Mouse (Mus musculus): ENCODE results near the gene Cdc42. TPM values are rescaled to one million over a fixed set of nuclear protein-coding genes. Genes with fewer than 3 reads are reported as not detected.

Cdc42 gene
- polyA plus RNA-seq, 1 experiment from 2014 or later: 710 TPM

- Histone ChIP-seq H3K27ac (ENCODE audit: low read depth, low read length) (no peak overlapping the region), H3K27me3 (ENCODE audit: control insufficient read depth, insufficient read depth, low read length) (no peaks in the 10 kb centered on the region), H3K4me1 (ENCODE audit: control insufficient read depth, insufficient read depth, low read length) (no peaks in the 10 kb centered on the region; the same call in 1 of the 2 replicates), H3K4me3 (ENCODE audit: low read depth, low read length) (no peak overlapping the region), H3K4me2 (no peak overlapping the region), H3K9me3 (ENCODE audit: control insufficient read depth, low read length) (no peaks in the 10 kb centered on the region), H3K36me3 (ENCODE audit: control insufficient read depth, insufficient read depth, low read length) (no peaks in the 10 kb centered on the region), H3K9ac (ENCODE audit: low read length) (no peak overlapping the region)
- no peak for DNase-seq (ENCODE audit: low spot score, missing footprints)
- WGBS: 56% methylated on average over 19 of the region's 19 CpGs
- no peak for ATAC-seq (ENCODE audit: low FRiP score)
These were observed 18.1 kb upstream of the Cdc42 start for GRCm38 (mm10) chr4:137375314-137376278.

DNA sequence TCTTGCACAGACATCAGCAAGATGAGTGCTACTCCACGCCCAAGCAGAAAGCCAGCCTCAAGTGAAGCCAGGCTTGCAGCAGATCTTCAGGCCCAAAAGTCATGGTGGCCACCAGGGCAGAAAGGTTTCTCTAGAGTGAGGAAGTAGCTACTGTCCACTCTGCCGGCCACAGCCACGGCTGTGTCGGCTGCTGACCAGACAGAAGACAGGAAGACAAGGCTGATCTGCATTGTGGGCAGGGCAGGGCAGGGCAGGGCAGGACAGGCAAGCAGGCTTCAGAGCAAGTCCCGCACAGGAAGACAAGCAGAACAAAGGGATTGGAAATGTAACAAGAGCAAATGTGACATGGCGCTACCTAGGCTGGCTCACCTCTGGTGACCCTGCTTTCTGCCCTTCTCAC lies 16.2 kb upstream of the Cdc42 start:
- Histone ChIP-seq H3K27ac (ENCODE audit: low read depth, low read length) (no peak overlapping the region), H3K27me3 (ENCODE audit: control insufficient read depth, insufficient read depth, low read length) (no peaks in the 10 kb centered on the region), H3K4me2 (no peak overlapping the region), H3K36me3 (ENCODE audit: control insufficient read depth, insufficient read depth, low read length) (no peaks in the 10 kb centered on the region), H3K9ac (ENCODE audit: low read length) (no peak overlapping the region), H3K9me3 (ENCODE audit: control insufficient read depth, low read length) (no peaks in the 10 kb centered on the region), H3K4me1 (ENCODE audit: control insufficient read depth, insufficient read depth, low read length) (peaks cover 6% of the 10 kb centered on the region), H3K4me3 (ENCODE audit: low read depth, low read length) (no peak overlapping the region)
- ATAC-seq (ENCODE audit: low FRiP score) (no peak), DNase-seq (ENCODE audit: low spot score, missing footprints) (no peak)
- 58% methylated on average over 6 of the region's 6 CpGs for WGBS

DNA sequence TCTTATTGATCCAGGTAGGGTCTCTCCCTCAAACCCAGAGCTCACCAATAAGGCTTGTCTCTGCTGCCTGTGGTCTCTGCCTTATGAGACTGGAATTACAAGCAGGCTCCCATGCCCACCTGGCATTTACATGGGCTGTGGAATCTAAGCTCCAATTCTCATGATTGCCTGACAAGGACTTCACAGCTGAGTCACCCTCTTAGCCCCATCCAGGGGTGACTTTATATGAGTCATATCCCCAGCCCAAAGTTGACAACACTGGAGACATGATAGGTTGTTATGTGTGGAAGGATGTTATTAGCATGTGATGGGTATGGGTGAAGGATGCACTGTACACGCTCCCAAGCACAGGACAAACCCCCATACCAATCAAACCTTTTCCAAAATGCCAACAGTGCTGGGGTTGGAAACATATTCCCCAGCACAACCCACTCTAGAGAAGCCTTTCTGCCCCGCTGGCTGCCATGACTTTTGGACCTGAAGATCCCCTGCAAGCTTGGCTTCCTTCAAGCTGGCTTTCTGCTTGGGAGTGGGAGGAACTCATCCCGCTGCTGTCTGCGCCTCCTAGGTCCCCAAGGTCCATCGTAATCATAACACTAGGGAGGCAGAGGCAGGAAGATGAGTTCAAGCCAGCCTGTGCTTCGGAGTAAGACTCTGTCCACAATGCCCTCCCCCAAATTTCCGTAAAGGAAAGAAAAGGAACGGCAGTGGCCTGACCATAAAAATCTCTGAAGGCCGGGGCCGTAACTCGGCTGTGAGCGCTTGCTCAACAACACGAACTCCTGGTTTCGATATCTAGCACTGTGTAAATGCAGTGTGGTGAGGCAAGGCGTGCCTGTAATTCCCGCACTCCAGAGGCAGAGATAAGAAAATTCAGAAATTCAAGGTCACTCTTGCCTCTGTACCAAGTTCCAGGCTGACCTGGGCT lies 14.3 kb upstream of the Cdc42 start:
- no peak for ATAC-seq (ENCODE audit: low FRiP score)
- 88% methylated on average over 16 of the region's 16 CpGs for WGBS

GRCm38 (mm10) chr4:137369954-137370750 lies 12.6 kb upstream of the Cdc42 start:
- H3K27me3 ChIP-seq (ENCODE audit: control insufficient read depth, insufficient read depth, low read length): no peaks in the 10 kb centered on the region
- H3K36me3 ChIP-seq (ENCODE audit: control insufficient read depth, insufficient read depth, low read length): no peaks in the 10 kb centered on the region
- peak overlapping the region; percentile 26 for H3K4me3 ChIP-seq (ENCODE audit: low read depth, low read length)
- 10% methylated on average over 28 of the region's 29 CpGs for WGBS
- H3K9ac ChIP-seq (ENCODE audit: low read length): peak overlapping the region; percentile 64
- no peaks in the 10 kb centered on the region for H3K9me3 ChIP-seq (ENCODE audit: control insufficient read depth, low read length)
- ATAC-seq (ENCODE audit: low FRiP score) (peak; percentile 72; the same call in 1 of the 2 replicates), DNase-seq (ENCODE audit: low spot score, missing footprints) (peak; percentile 88)
- H3K4me2 ChIP-seq: peak overlapping the region; percentile 51
- peaks cover 6% of the 10 kb centered on the region for H3K4me1 ChIP-seq (ENCODE audit: control insufficient read depth, insufficient read depth, low read length)
- no peak overlapping the region for H3K27ac ChIP-seq (ENCODE audit: low read depth, low read length)

More for the DNA sequence above, 14.3 kb upstream of the Cdc42 start:
- no peaks in the 10 kb centered on the region for H3K27me3 ChIP-seq (ENCODE audit: control insufficient read depth, insufficient read depth, low read length)
- no peak overlapping the region for H3K27ac ChIP-seq (ENCODE audit: low read depth, low read length)
- no peak overlapping the region for H3K4me3 ChIP-seq (ENCODE audit: low read depth, low read length)
- H3K9ac ChIP-seq (ENCODE audit: low read length): no peak overlapping the region
- H3K36me3 ChIP-seq (ENCODE audit: control insufficient read depth, insufficient read depth, low read length): no peaks in the 10 kb centered on the region
- no peak overlapping the region for H3K4me2 ChIP-seq
- H3K4me1 ChIP-seq (ENCODE audit: control insufficient read depth, insufficient read depth, low read length): peaks cover 6% of the 10 kb centered on the region
- DNase-seq (ENCODE audit: low spot score, missing footprints): no peak
- H3K9me3 ChIP-seq (ENCODE audit: control insufficient read depth, low read length): no peaks in the 10 kb centered on the region

GRCm38 (mm10) chr4:137368198-137368597 lies 10.7 kb upstream of the Cdc42 start:
- ATAC-seq (ENCODE audit: low FRiP score): no peak

GRCm38 (mm10) chr4:137367275-137368088 lies 10.0 kb upstream of the Cdc42 start:
- H3K27ac ChIP-seq (ENCODE audit: low read depth, low read length): no peak overlapping the region
- DNase-seq (ENCODE audit: low spot score, missing footprints) (no peak), ATAC-seq (ENCODE audit: low FRiP score) (no peak)

More at GRCm38 (mm10) chr4:137368198-137368597, 10.7 kb upstream of the Cdc42 start:
- 35% methylated on average over 1 of the region's 1 CpGs for WGBS
- no peak overlapping the region for H3K9ac ChIP-seq (ENCODE audit: low read length)
- no peak overlapping the region for H3K4me2 ChIP-seq
- no peaks in the 10 kb centered on the region for H3K27me3 ChIP-seq (ENCODE audit: control insufficient read depth, insufficient read depth, low read length)
- peaks cover 6% of the 10 kb centered on the region for H3K4me1 ChIP-seq (ENCODE audit: control insufficient read depth, insufficient read depth, low read length)
- no peak overlapping the region for H3K27ac ChIP-seq (ENCODE audit: low read depth, low read length)
- no peak overlapping the region for H3K4me3 ChIP-seq (ENCODE audit: low read depth, low read length)
- no peaks in the 10 kb centered on the region for H3K9me3 ChIP-seq (ENCODE audit: control insufficient read depth, low read length)
- no peaks in the 10 kb centered on the region for H3K36me3 ChIP-seq (ENCODE audit: control insufficient read depth, insufficient read depth, low read length)
- no peak for DNase-seq (ENCODE audit: low spot score, missing footprints)

GRCm38 (mm10) chr4:137366097-137366496 lies 8.6 kb upstream of the Cdc42 start:
- Histone ChIP-seq H3K27me3 (ENCODE audit: control insufficient read depth, insufficient read depth, low read length) (no peaks in the 10 kb centered on the region), H3K27ac (ENCODE audit: low read depth, low read length) (no peak overlapping the region), H3K9me3 (ENCODE audit: control insufficient read depth, low read length) (no peaks in the 10 kb centered on the region), H3K9ac (ENCODE audit: low read length) (no peak overlapping the region), H3K36me3 (ENCODE audit: control insufficient read depth, insufficient read depth, low read length) (no peaks in the 10 kb centered on the region), H3K4me1 (ENCODE audit: control insufficient read depth, insufficient read depth, low read length) (peaks cover 6% of the 10 kb centered on the region), H3K4me3 (ENCODE audit: low read depth, low read length) (no peak overlapping the region), H3K4me2 (no peak overlapping the region)
- DNase-seq (ENCODE audit: low spot score, missing footprints): no peak
- WGBS: 90% methylated on average over 4 of the region's 4 CpGs
- no peak for ATAC-seq (ENCODE audit: low FRiP score)

More at GRCm38 (mm10) chr4:137367275-137368088, 10.0 kb upstream of the Cdc42 start:
- Histone ChIP-seq H3K4me3 (ENCODE audit: low read depth, low read length) (no peak overlapping the region), H3K9ac (ENCODE audit: low read length) (no peak overlapping the region), H3K36me3 (ENCODE audit: control insufficient read depth, insufficient read depth, low read length) (no peaks in the 10 kb centered on the region), H3K27me3 (ENCODE audit: control insufficient read depth, insufficient read depth, low read length) (no peaks in the 10 kb centered on the region), H3K4me2 (no peak overlapping the region), H3K9me3 (ENCODE audit: control insufficient read depth, low read length) (no peaks in the 10 kb centered on the region), H3K4me1 (ENCODE audit: control insufficient read depth, insufficient read depth, low read length) (peaks cover 6% of the 10 kb centered on the region)
- 56% methylated on average over 5 of the region's 5 CpGs for WGBS
